Mouse (Mus musculus) thymus, adult 2 months (tissue): Measurements from ENCODE around the gene Phf13. TPM values are rescaled to one million over a fixed set of nuclear protein-coding genes. Genes with fewer than 3 reads are reported as not detected.

Source experiments
- DNase-seq: peaks from one replicate; pipeline ENCODE4 v3.0.0; 2021
- H3K27ac ChIP-seq: fragments of 200-500 bp; 2 replicates; pipeline ENCODE4 v1.5.1; 2012; ENCODE audit warnings: low read length, control low read depth; ENCODE audit not compliant: control insufficient read depth, insufficient read depth
- H3K27me3 ChIP-seq: fragments of 200-500 bp; 2 replicates; pipeline ENCODE4 v1.6.1; 2012; ENCODE audit warnings: mild to moderate bottlenecking, low read length, moderate library complexity, mixed read lengths; ENCODE audit not compliant: control insufficient read depth, insufficient read depth
- H3K36me3 ChIP-seq: fragments of 200-500 bp; 2 replicates; pipeline ENCODE4 v1.6.1; 2012; ENCODE audit warnings: mild to moderate bottlenecking, low read length, moderate library complexity; ENCODE audit not compliant: control insufficient read depth, insufficient read depth
- H3K4me1 ChIP-seq: fragments of 200-500 bp; replicated peaks from 2 replicates; pipeline ENCODE4 v1.6.1; 2012; ENCODE audit warnings: low read length; ENCODE audit not compliant: control insufficient read depth, insufficient read depth
- H3K4me3 ChIP-seq: fragments of 200-500 bp; 2 replicates; pipeline ENCODE4 v1.5.1; 2012; ENCODE audit warnings: mild to moderate bottlenecking, low read length, control low read depth, moderate library complexity; ENCODE audit not compliant: control insufficient read depth, insufficient read depth
- CTCF ChIP-seq: fragments of 200-500 bp; IDR thresholded peaks from 2 replicates; pipeline ENCODE4 v1.5.1; 2012; ENCODE audit warnings: mild to moderate bottlenecking, control low read depth, low read length, moderate library complexity, borderline replicate concordance; ENCODE audit not compliant: control insufficient read depth, poor library complexity, insufficient read depth; ENCODE audit errors: extremely low read depth
- POLR2A ChIP-seq: fragments of 200-500 bp; IDR thresholded peaks from 2 replicates; pipeline ENCODE4 v1.6.1; 2012; ENCODE audit warnings: mild to moderate bottlenecking, low read length, control low read depth, moderate library complexity; ENCODE audit not compliant: control insufficient read depth, poor library complexity, insufficient read depth; ENCODE audit errors: extremely low read depth
- WGBS: fragments of 180-500 bp; shearing (Covaris S2); methylation state at CpG from one replicate; pipeline ENCODE4 v1.1.7; 2018; 5-methylcytosine and 5-hydroxymethylcytosine counted together
- polyA plus RNA-seq: library from polyadenylated mRNA; depleted of rRNA; stranded (reverse); fragments of >200 nt; gene quantifications from 2 replicates; pipeline ENCODE4 v1.2.3, GENCODE M21; 2012

Phf13 gene
- polyA plus RNA-seq, 1 experiment, result 9.6 TPM

- no peak for DNase-seq
- peaks cover 29% of the 10 kb centered on the region for H3K4me1 ChIP-seq
- no peaks in the 10 kb centered on the region for H3K27me3 ChIP-seq
- H3K36me3 ChIP-seq, result peaks cover under 1% of the 10 kb centered on the region; the same call in 1 of the 2 replicates
- no peak overlapping the region for H3K4me3 ChIP-seq
- H3K27ac ChIP-seq, result no peak overlapping the region
- WGBS, result 58% methylated on average over 10 of the region's 10 CpGs
- TF ChIP-seq POLR2A (no peak), CTCF (no peak)
These were observed 10.2 kb downstream of the Phf13 start for GRCm38 (mm10) chr4:151985886-151986285.

- DNase-seq, result no peak
These were observed 12.5 kb downstream of the Phf13 start for GRCm38 (mm10) chr4:151983560-151983959.

GRCm38 (mm10) chr4:151983043-151983442 is 13.0 kb downstream of the Phf13 start:
- no peaks in the 10 kb centered on the region for H3K36me3 ChIP-seq
- WGBS, result 95% methylated on average over 17 of the region's 17 CpGs

More at GRCm38 (mm10) chr4:151983560-151983959, 12.5 kb downstream of the Phf13 start:
- Histone ChIP-seq H3K36me3 (no peaks in the 10 kb centered on the region), H3K4me1 (peaks cover 24% of the 10 kb centered on the region), H3K27ac (no peak overlapping the region), H3K27me3 (no peaks in the 10 kb centered on the region), H3K4me3 (no peak overlapping the region)
- WGBS, result 82% methylated on average over 9 of the region's 9 CpGs
- TF ChIP-seq POLR2A (no peak), CTCF (no peak)

DNA sequence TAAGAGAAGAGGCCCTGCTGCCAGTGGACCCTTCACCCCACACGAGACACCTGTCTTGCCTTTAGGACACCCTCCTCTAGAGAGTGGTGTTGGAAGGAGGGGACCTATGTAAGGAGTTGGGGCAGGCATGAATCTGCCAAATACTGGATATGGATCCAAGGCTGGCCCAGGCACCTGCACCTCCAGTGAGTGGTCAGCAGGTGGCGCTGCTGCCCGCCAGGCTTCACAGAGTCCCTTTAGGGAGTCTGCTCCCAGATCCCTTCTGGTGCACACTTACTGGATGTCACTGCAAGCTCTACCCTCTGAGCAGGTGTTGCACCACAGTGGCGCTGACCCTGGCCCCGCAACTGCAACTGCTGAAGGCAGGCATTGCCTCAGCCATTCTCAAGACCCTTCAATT is 14.7 kb downstream of the Phf13 start:
- H3K4me1 ChIP-seq, result peaks cover 11% of the 10 kb centered on the region
- TF ChIP-seq POLR2A (no peak), CTCF (peak; percentile 98)
- no peaks in the 10 kb centered on the region for H3K27me3 ChIP-seq
- no peaks in the 10 kb centered on the region for H3K36me3 ChIP-seq
- no peak overlapping the region for H3K4me3 ChIP-seq
- peak; percentile 78 for DNase-seq
- WGBS, result 26% methylated on average over 5 of the region's 5 CpGs
- no peak overlapping the region for H3K27ac ChIP-seq

More at GRCm38 (mm10) chr4:151983043-151983442, 13.0 kb downstream of the Phf13 start:
- no peak for TF ChIP-seq POLR2A
- no peak for TF ChIP-seq CTCF
- no peaks in the 10 kb centered on the region for H3K27me3 ChIP-seq
- H3K4me1 ChIP-seq, result peaks cover 21% of the 10 kb centered on the region
- H3K27ac ChIP-seq, result no peak overlapping the region
- H3K4me3 ChIP-seq, result no peak overlapping the region
- no peak for DNase-seq

DNA sequence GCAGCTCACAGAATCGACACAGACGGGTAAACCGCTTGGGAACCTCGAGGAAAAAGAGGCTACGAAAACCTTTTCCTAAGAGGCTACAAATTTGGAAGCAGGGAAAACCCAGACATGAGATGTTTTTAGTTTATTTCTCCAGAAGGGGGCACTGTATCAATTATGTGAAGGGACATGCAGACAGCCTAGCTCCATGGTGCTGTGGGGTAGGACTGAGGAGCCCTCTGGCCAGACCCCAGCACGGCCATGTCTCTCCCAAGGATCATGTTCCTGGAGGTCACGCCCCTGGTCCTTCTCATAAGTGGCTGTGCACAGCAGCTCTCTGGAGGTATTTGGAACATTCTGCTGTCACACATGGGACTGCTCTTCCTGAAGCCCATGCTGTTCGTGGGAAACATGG is 15.4 kb downstream of the Phf13 start:
- TF ChIP-seq CTCF (no peak), POLR2A (no peak)
- no peak overlapping the region for H3K27ac ChIP-seq
- 89% methylated on average over 8 of the region's 8 CpGs for WGBS
- no peak overlapping the region for H3K4me3 ChIP-seq
- no peak for DNase-seq
- no peaks in the 10 kb centered on the region for H3K36me3 ChIP-seq
- H3K27me3 ChIP-seq, result no peaks in the 10 kb centered on the region
- H3K4me1 ChIP-seq, result peaks cover 4% of the 10 kb centered on the region

- no peak for TF ChIP-seq POLR2A
- TF ChIP-seq CTCF, result peak; percentile 89
- Histone ChIP-seq H3K27ac (no peak overlapping the region), H3K27me3 (no peaks in the 10 kb centered on the region), H3K36me3 (no peaks in the 10 kb centered on the region; the same call in 1 of the 2 replicates), H3K4me1 (peaks cover 4% of the 10 kb centered on the region), H3K4me3 (no peak overlapping the region)
- DNase-seq, result peak; percentile 87
- 45% methylated on average over 10 of the region's 10 CpGs for WGBS
These were observed 18.3 kb downstream of the Phf13 start for GRCm38 (mm10) chr4:151977748-151978147.

DNA sequence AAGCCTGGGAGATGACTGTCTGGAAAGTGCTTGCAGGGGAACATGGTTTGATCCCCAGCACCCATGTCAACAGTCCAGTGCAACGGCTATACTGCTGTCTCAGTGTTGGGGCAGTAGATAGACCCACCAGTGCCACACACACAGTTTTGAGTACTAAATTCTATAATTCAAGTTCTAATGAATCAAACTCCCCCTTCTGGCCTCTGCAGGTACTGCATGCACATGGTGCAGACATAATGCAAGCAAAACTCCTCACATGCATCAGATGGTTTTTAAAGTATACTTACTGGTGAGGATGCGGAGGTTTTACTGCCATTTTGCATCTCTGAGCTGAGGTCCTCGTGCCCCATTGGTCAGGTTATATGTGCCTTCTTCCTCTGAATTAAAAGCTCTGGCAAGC is 20.6 kb downstream of the Phf13 start:
- Histone ChIP-seq H3K4me3 (no peak overlapping the region), H3K36me3 (no peaks in the 10 kb centered on the region; the same call in 1 of the 2 replicates), H3K27me3 (no peaks in the 10 kb centered on the region), H3K4me1 (peaks cover 4% of the 10 kb centered on the region), H3K27ac (no peak overlapping the region)
- DNase-seq, result peak; percentile 39
- TF ChIP-seq CTCF (no peak), POLR2A (no peak)
- 97% methylated on average over 3 of the region's 3 CpGs for whole genome bisulfite sequencing
